18 mouse cellular contexts compared by ENCODE assay signal in genomic region chr1:62953036-62953435, GRCm38 (mm10).
"Had no signal": no experiment of that assay in that cellular context is flagged by ENCODE, and none has a peak within 500 bp of the region (broad histone marks: within the 10 kb centered on the region; RNA-seq: fewer than 3 reads in every experiment).

No protein-coding gene starts in this region.

- H3K36me3 ChIP-seq: liver, embryonic 12.5 days; midbrain, embryonic 10.5 days; midbrain, embryonic 12.5 days; neural tube, embryonic 13.5 days; neural tube, embryonic 15.5 days had no signal

- H3K4me1 ChIP-seq: liver, embryonic 12.5 days had no signal

- H3K9ac ChIP-seq: liver, embryonic 12.5 days; liver, embryonic 14.5 days; lung, embryonic 14.5 days; midbrain, embryonic 12.5 days; neural tube, embryonic 13.5 days; neural tube, embryonic 15.5 days had no signal

- H3K4me3 ChIP-seq: liver, embryonic 12.5 days; midbrain, embryonic 10.5 days; midbrain, embryonic 12.5 days; myocyte; neural tube, embryonic 13.5 days; neural tube, embryonic 15.5 days had no signal

- DNase-seq: lung, embryonic 14.5 days; midbrain, embryonic 14.5 days; retina, postnatal 1 day; right cerebral cortex, adult 18-20 months; right cerebral cortex, postnatal 25 days; right cerebral cortex, postnatal 4 days; spleen, adult 18-20 months; thymus, adult 18-20 months; thymus, postnatal 14 days; thymus, postnatal 36 days had no signal

- H3K27ac ChIP-seq: liver, embryonic 12.5 days; liver, embryonic 14.5 days; midbrain, embryonic 10.5 days; midbrain, embryonic 12.5 days; neural tube, embryonic 13.5 days; neural tube, embryonic 15.5 days had no signal

- H3K9me3 ChIP-seq: liver, embryonic 12.5 days; midbrain, embryonic 10.5 days; midbrain, embryonic 12.5 days; neural tube, embryonic 13.5 days; neural tube, embryonic 15.5 days had no signal

- H3K4me2 ChIP-seq: liver, embryonic 12.5 days; lung, embryonic 14.5 days; midbrain, embryonic 12.5 days; neural tube, embryonic 13.5 days; neural tube, embryonic 15.5 days had no signal

- H3K27me3 ChIP-seq: liver, embryonic 12.5 days; neural tube, embryonic 15.5 days had no signal

- ATAC-seq: liver, embryonic 12.5 days; midbrain, embryonic 16.5 days had no signal
